Mouse (Mus musculus) layer of hippocampus, adult 2 months (tissue): ENCODE measurements at regions not wholly inside any gene's neighbourhood (a gene's known extent, or its start where the extent isn't known, plus 50 kb on each side); places are given as distances from the start of the nearest gene placed in this dataset.
A peak's percentile ranks its signal among the peaks of the same experiment; 100 is the strongest.

Experiments used
- DNase-seq, 2 experiments: peaks; one replicate each; pipeline ENCODE4 v3.0.0; 2022; ENCODE audit warnings: low spot score in 2 of 2
- H3K27ac ChIP-seq: fragments of 200-600 bp; 2 replicates; pipeline ENCODE4 v1.8.1; 2022
- H3K4me3 ChIP-seq: fragments of 200-600 bp; 2 replicates; pipeline ENCODE4 v1.8.1; 2022; ENCODE audit warnings: mild to moderate bottlenecking
- CTCF ChIP-seq: fragments of 200-600 bp; conservative IDR thresholded peaks from 2 replicates; pipeline ENCODE4 v1.8.1; 2022; ENCODE audit warnings: antibody characterized with exemption, mild to moderate bottlenecking, moderate library complexity

- no peak for DNase-seq
- Histone ChIP-seq H3K4me3 (no peak overlapping the region), H3K27ac (no peak overlapping the region)
- TF ChIP-seq CTCF: no peak
These were observed 4071.8 kb upstream of the Gm7489 start for GRCm38 (mm10) chr15:49812885-49813284.

GRCm38 (mm10) chr15:49860331-49860730 lies 4024.4 kb upstream of the Gm7489 start:
- H3K4me3 ChIP-seq: no peak overlapping the region
- H3K27ac ChIP-seq: no peak overlapping the region
- DNase-seq: no peak
- no peak for TF ChIP-seq CTCF

GRCm38 (mm10) chr15:49874555-49874954 lies 4010.2 kb upstream of the Gm7489 start:
- Histone ChIP-seq H3K27ac (no peak overlapping the region), H3K4me3 (no peak overlapping the region)
- no peak for TF ChIP-seq CTCF
- no peak for DNase-seq

GRCm38 (mm10) chr15:49885947-49886346 lies 3998.8 kb upstream of the Gm7489 start:
- no peak for TF ChIP-seq CTCF
- Histone ChIP-seq H3K4me3 (no peak overlapping the region), H3K27ac (no peak overlapping the region)
- DNase-seq: no peak

GRCm38 (mm10) chr15:49896045-49896444 lies 3988.7 kb upstream of the Gm7489 start:
- Histone ChIP-seq H3K4me3 (no peak overlapping the region), H3K27ac (no peak overlapping the region)
- peak; percentile 56 for TF ChIP-seq CTCF
- no peak for DNase-seq

GRCm38 (mm10) chr15:49898783-49899182 lies 3985.9 kb upstream of the Gm7489 start:
- TF ChIP-seq CTCF: no peak
- Histone ChIP-seq H3K4me3 (no peak overlapping the region), H3K27ac (no peak overlapping the region)
- DNase-seq: no peak

- H3K4me3 ChIP-seq: no peak overlapping the region
- no peak for DNase-seq
- no peak for TF ChIP-seq CTCF
- no peak overlapping the region for H3K27ac ChIP-seq
These were observed 3984.9 kb upstream of the Gm7489 start for GRCm38 (mm10) chr15:49899782-49900181.
